Mouse (Mus musculus): ENCODE results near the gene Uqcc3. TPM values are rescaled to one million over a fixed set of nuclear protein-coding genes. Genes with fewer than 3 reads are reported as not detected.

Gene Uqcc3
- polyA plus RNA-seq, 1 experiment from 2014 or later: 94.5 TPM

- no peak for TF ChIP-seq CTCF (IDR thresholded peaks at IDR 0.05; ENCODE audit: low read depth)
- Histone ChIP-seq H3K27me3 (ENCODE audit: insufficient read depth, low read length) (no peaks in the 10 kb centered on the region), H3K4me2 (ENCODE audit: low read length) (no peak overlapping the region), H3K4me1 (replicated peaks; ENCODE audit: insufficient read depth, low read length) (no peaks in the 10 kb centered on the region), H3K9me3 (replicated peaks; ENCODE audit: low read length) (no peaks in the 10 kb centered on the region), H3K4me3 (replicated peaks; ENCODE audit: low read depth, low read length) (no peak overlapping the region), H3K36me3 (ENCODE audit: insufficient read depth, low read length) (peaks cover 79% of the 10 kb centered on the region), H3K27ac (no peak overlapping the region), H3K9ac (ENCODE audit: low read depth, low read length) (no peak overlapping the region)
- ATAC-seq (replicated peaks; ENCODE audit: low FRiP score, low read depth): no peak
- WGBS: 90% methylated on average over 8 of the region's 8 CpGs
- no peak for DNase-seq (ENCODE audit: low spot score)
These were observed 50.1 kb downstream of the Uqcc3 start for GRCm38 (mm10) chr19:8830664-8831063.

Small RNA genes within 50 kb of the gene (microRNA-seq; reads per million reads assigned to microRNA genes)
- not detected for gene Mir5136

Other genes with a start within 250 kb of the Uqcc3 start
- gene Chrm1, start 217.1 kb downstream of the Uqcc3 start, polyA plus RNA-seq (2015; fragmentation: Nextera tagmentation; extraction: Ambion mirVana): 0.17 and 0.18 TPM in 2 replicates
- 151 and 158 TPM in 2 replicates for gene Slc3a2, start 157.6 kb downstream of the Uqcc3 start, polyA plus RNA-seq (2015; fragmentation: Nextera tagmentation; extraction: Ambion mirVana)
- 71.3 and 77.7 TPM in 2 replicates for gene Wdr74, start 145.1 kb downstream of the Uqcc3 start, polyA plus RNA-seq (2015; fragmentation: Nextera tagmentation; extraction: Ambion mirVana)
- gene 1700092M07Rik, start 140.2 kb downstream of the Uqcc3 start, polyA plus RNA-seq (2015; fragmentation: Nextera tagmentation; extraction: Ambion mirVana): 0.75 and 1.1 TPM in 2 replicates
- gene Stx5a, start 139.5 kb downstream of the Uqcc3 start, polyA plus RNA-seq (2015; fragmentation: Nextera tagmentation; extraction: Ambion mirVana): 105 and 115 TPM in 2 replicates
- gene Nxf1, start 123.8 kb downstream of the Uqcc3 start, polyA plus RNA-seq (2015; fragmentation: Nextera tagmentation; extraction: Ambion mirVana): 114 and 123 TPM in 2 replicates
- gene Tmem223, start 109.9 kb downstream of the Uqcc3 start, polyA plus RNA-seq (2015; fragmentation: Nextera tagmentation; extraction: Ambion mirVana): 248 and 286 TPM in 2 replicates
- gene Tmem179b, start 106.5 kb downstream of the Uqcc3 start, polyA plus RNA-seq (2015; fragmentation: Nextera tagmentation; extraction: Ambion mirVana): 103 and 113 TPM in 2 replicates
- 28.4 and 28.6 TPM in 2 replicates for gene Taf6l, start 94.5 kb downstream of the Uqcc3 start, polyA plus RNA-seq (2015; fragmentation: Nextera tagmentation; extraction: Ambion mirVana)
- 185 and 187 TPM in 2 replicates for gene Polr2g, start 82.3 kb downstream of the Uqcc3 start, polyA plus RNA-seq (2015; fragmentation: Nextera tagmentation; extraction: Ambion mirVana)
- gene Zbtb3, start 78.4 kb downstream of the Uqcc3 start, polyA plus RNA-seq (2015; fragmentation: Nextera tagmentation; extraction: Ambion mirVana): 3.6 TPM in 2 replicates
- 32.2 and 35.9 TPM in 2 replicates for gene Ttc9c, start 61.6 kb downstream of the Uqcc3 start, polyA plus RNA-seq (2015; fragmentation: Nextera tagmentation; extraction: Ambion mirVana)
- gene Hnrnpul2, start 60.9 kb downstream of the Uqcc3 start, polyA plus RNA-seq (2015; fragmentation: Nextera tagmentation; extraction: Ambion mirVana): 5.5 and 6.3 TPM in 2 replicates
- gene AC129217.1, start 51.1 kb downstream of the Uqcc3 start, polyA plus RNA-seq (2015; fragmentation: Nextera tagmentation; extraction: Ambion mirVana): not detected in 2 replicates
- gene Bscl2, start 43.5 kb downstream of the Uqcc3 start, polyA plus RNA-seq (2015; fragmentation: Nextera tagmentation; extraction: Ambion mirVana): 57.0 and 60.1 TPM in 2 replicates
- gene Gng3, start 41.7 kb downstream of the Uqcc3 start, polyA plus RNA-seq (2015; fragmentation: Nextera tagmentation; extraction: Ambion mirVana): 1.5 and 1.6 TPM in 2 replicates
- gene Lrrn4cl, start 30.2 kb downstream of the Uqcc3 start, polyA plus RNA-seq (2015; fragmentation: Nextera tagmentation; extraction: Ambion mirVana): 0.85 and 1.1 TPM in 2 replicates
- 195 and 206 TPM in 2 replicates for gene Ubxn1, start 9.4 kb downstream of the Uqcc3 start, polyA plus RNA-seq (2015; fragmentation: Nextera tagmentation; extraction: Ambion mirVana)
- gene Lbhd1, start 2.8 kb upstream of the Uqcc3 start, polyA plus RNA-seq (2015; fragmentation: Nextera tagmentation; extraction: Ambion mirVana): 69.8 and 70.8 TPM in 2 replicates
- not detected in 2 replicates for gene Gm49403, start 3.0 kb upstream of the Uqcc3 start, polyA plus RNA-seq (2015; fragmentation: Nextera tagmentation; extraction: Ambion mirVana)
- gene 1810009A15Rik, start 7.9 kb upstream of the Uqcc3 start, polyA plus RNA-seq (2015; fragmentation: Nextera tagmentation; extraction: Ambion mirVana): 69.0 and 76.7 TPM in 2 replicates
- gene Gm49416, start 8.0 kb upstream of the Uqcc3 start, polyA plus RNA-seq (2015; fragmentation: Nextera tagmentation; extraction: Ambion mirVana): not detected in 2 replicates
- gene Ints5, start 12.1 kb upstream of the Uqcc3 start, polyA plus RNA-seq (2015; fragmentation: Nextera tagmentation; extraction: Ambion mirVana): 27.4 and 29.8 TPM in 2 replicates
- gene Ganab, start 17.1 kb upstream of the Uqcc3 start, polyA plus RNA-seq (2015; fragmentation: Nextera tagmentation; extraction: Ambion mirVana): 74.6 and 80.9 TPM in 2 replicates
- 44.0 and 45.1 TPM in 2 replicates for gene B3gat3, start 39.5 kb upstream of the Uqcc3 start, polyA plus RNA-seq (2015; fragmentation: Nextera tagmentation; extraction: Ambion mirVana)
- gene Rom1, start 48.4 kb upstream of the Uqcc3 start, polyA plus RNA-seq (2015; fragmentation: Nextera tagmentation; extraction: Ambion mirVana): 5.7 and 6.0 TPM in 2 replicates
- gene Eml3, start 48.6 kb upstream of the Uqcc3 start, polyA plus RNA-seq (2015; fragmentation: Nextera tagmentation; extraction: Ambion mirVana): 25.5 and 26.2 TPM in 2 replicates
- 103 and 116 TPM in 2 replicates for gene Mta2, start 61.0 kb upstream of the Uqcc3 start, polyA plus RNA-seq (2015; fragmentation: Nextera tagmentation; extraction: Ambion mirVana)
- gene Tut1, start 72.9 kb upstream of the Uqcc3 start, polyA plus RNA-seq (2015; fragmentation: Nextera tagmentation; extraction: Ambion mirVana): 19.9 and 22.3 TPM in 2 replicates
- gene Eef1g, start 86.1 kb upstream of the Uqcc3 start, polyA plus RNA-seq (2015; fragmentation: Nextera tagmentation; extraction: Ambion mirVana): 328 and 354 TPM in 2 replicates
- gene Ahnak, start 108.4 kb upstream of the Uqcc3 start, polyA plus RNA-seq (2015; fragmentation: Nextera tagmentation; extraction: Ambion mirVana): 22.5 and 27.5 TPM in 2 replicates
- gene Scgb1a1, start 207.0 kb upstream of the Uqcc3 start, polyA plus RNA-seq (2015; fragmentation: Nextera tagmentation; extraction: Ambion mirVana): not detected in 2 replicates

Measured in kidney, postnatal 0 days (tissue).